Mouse (Mus musculus) small intestine, adult 2 months (tissue): ENCODE results near the gene Alkbh6. TPM values are rescaled to one million over a fixed set of nuclear protein-coding genes. Genes with fewer than 3 reads are reported as not detected.
A peak's percentile ranks its signal among the peaks of the same experiment; 100 is the strongest.

Experiments
- H3K27ac ChIP-seq: fragments of 200-500 bp; 2 replicates; pipeline ENCODE4 v1.5.1; 2012; ENCODE audit warnings: low read depth, low read length, control low read depth, inconsistent platforms; ENCODE audit not compliant: insufficient read depth
- H3K27me3 ChIP-seq: fragments of 200-500 bp; 2 replicates; pipeline ENCODE4 v1.6.1; 2012; ENCODE audit warnings: mild to moderate bottlenecking, moderate library complexity, low read length, inconsistent platforms; ENCODE audit not compliant: control insufficient read depth, insufficient read depth
- H3K36me3 ChIP-seq: fragments of 200-500 bp; 2 replicates; pipeline ENCODE4 v1.6.1; 2012; ENCODE audit warnings: mild to moderate bottlenecking, low read length, control low read depth, inconsistent platforms; ENCODE audit not compliant: control insufficient read depth, insufficient read depth
- H3K4me1 ChIP-seq: fragments of 200-500 bp; 2 replicates; pipeline ENCODE4 v1.6.1; 2012; ENCODE audit warnings: low read length, inconsistent platforms, mixed read lengths; ENCODE audit not compliant: control insufficient read depth, insufficient read depth, insufficient read length
- H3K4me3 ChIP-seq: fragments of 200-500 bp; 2 replicates; pipeline ENCODE4 v1.5.1; 2012; ENCODE audit warnings: low read depth, mild to moderate bottlenecking, control low read depth, inconsistent platforms, low read length, moderate library complexity
- CTCF ChIP-seq: fragments of 200-500 bp; IDR thresholded peaks from 2 replicates; pipeline ENCODE4 v1.5.1; 2012; ENCODE audit warnings: low read depth, mild to moderate bottlenecking, control low read depth, inconsistent platforms, low read length, moderate library complexity, mixed read lengths; ENCODE audit not compliant: insufficient replicate concordance, insufficient read length; ENCODE audit errors: extremely low read depth
- POLR2A ChIP-seq: fragments of 200-500 bp; IDR thresholded peaks from 2 replicates; pipeline ENCODE4 v1.6.1; 2012; ENCODE audit warnings: low read depth, mild to moderate bottlenecking, control low read depth, inconsistent platforms, low read length, moderate library complexity
- WGBS: fragments of 180-500 bp; shearing (Covaris S2); methylation state at CpG from one replicate; pipeline ENCODE4 v1.1.7; 2018; 5-methylcytosine and 5-hydroxymethylcytosine counted together
- polyA plus RNA-seq: library from polyadenylated mRNA; depleted of rRNA; stranded (reverse); fragments of >200 nt; gene quantifications from 2 replicates; pipeline ENCODE4 v1.2.3, GENCODE M21; 2012

The Alkbh6 gene
- polyA plus RNA-seq, 1 experiment, result 141 TPM

DNA sequence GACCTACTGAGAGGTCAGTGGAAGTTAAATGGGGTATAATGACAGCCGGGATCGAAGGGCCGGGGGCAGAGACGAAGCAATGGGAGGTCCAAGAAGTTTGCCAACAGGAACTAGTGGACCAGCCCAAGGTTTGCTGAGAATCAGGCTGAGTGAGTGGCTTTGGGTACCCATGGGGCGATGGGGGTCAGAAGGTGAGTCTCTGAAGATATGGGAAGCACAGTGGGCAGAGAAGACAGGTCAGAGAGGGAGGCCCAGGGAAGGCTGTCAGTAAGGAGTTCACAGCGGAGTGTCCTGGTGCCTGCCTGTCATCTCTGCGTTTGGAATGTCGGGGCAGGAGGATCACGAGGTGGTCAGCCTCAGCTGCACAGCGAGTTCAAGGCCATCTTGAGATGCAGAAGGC lies 19.9 kb downstream of the Alkbh6 start:
- Histone ChIP-seq H3K4me3 (no peak overlapping the region), H3K27me3 (no peaks in the 10 kb centered on the region), H3K36me3 (no peaks in the 10 kb centered on the region), H3K27ac (no peak overlapping the region), H3K4me1 (peaks cover 1% of the 10 kb centered on the region)
- WGBS, result 77% methylated on average over 10 of the region's 10 CpGs
- TF ChIP-seq POLR2A (no peak), CTCF (no peak)

DNA sequence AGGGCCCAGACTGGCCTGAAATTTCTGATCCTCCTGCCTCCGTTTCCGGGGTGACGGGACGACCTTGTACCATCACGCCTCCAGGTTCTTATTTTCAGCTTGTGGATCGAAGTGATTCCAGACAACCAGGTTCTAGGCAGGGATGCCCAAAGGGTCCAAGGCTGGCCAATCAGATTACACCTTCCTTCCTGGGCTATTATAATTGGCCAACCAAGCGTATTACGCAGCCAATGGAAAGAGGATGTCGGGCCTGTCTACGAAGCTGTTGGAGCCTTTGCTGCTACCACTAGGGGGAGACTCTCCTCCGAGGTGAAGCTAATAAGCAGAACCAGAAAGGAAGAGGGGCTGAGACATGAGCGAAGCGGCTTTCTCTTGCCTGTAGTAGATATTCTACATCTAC lies 23.4 kb downstream of the Alkbh6 start:
- WGBS, result 26% methylated on average over 13 of the region's 13 CpGs
- Histone ChIP-seq H3K36me3 (no peaks in the 10 kb centered on the region), H3K27me3 (no peaks in the 10 kb centered on the region), H3K27ac (no peak overlapping the region), H3K4me1 (peaks cover 6% of the 10 kb centered on the region), H3K4me3 (no peak overlapping the region)
- TF ChIP-seq CTCF (peak; percentile 80; the same call in 1 of the 2 replicates), POLR2A (no peak)

DNA sequence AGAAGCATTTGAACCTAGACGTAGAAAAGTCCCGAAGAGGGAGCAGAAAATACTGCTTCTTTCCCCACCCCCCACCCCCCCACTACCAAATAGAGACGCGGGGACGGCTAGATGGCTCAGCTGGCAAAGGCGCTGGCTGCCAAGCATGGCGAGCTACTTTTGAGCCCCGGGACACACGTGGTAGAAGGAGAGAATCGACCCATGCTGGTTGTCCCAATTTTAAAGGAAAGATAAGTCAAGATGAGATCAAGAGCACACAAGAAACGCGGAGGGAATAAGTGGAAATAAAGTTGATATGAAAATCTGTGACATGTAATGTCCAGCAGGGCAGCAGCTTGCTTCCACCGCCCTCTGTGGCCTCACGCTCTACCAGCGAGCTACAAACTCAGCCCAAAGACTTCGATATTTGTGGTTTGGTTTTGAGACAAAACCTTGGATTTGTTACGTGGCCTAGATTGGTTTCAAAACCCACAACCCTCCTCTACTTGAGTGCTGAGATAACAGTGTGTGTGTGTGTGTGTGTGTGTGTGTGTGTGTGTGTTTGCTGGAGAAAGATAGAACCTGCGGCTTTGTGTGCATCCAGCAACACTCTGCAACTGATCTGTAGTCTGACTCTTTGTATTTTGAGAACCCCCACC lies 24.2 kb downstream of the Alkbh6 start:
- Histone ChIP-seq H3K4me1 (peaks cover 6% of the 10 kb centered on the region), H3K4me3 (no peak overlapping the region), H3K36me3 (no peaks in the 10 kb centered on the region), H3K27me3 (no peaks in the 10 kb centered on the region), H3K27ac (no peak overlapping the region)
- 55% methylated on average over 18 of the region's 18 CpGs for WGBS
- TF ChIP-seq CTCF (no peak), POLR2A (no peak)

DNA sequence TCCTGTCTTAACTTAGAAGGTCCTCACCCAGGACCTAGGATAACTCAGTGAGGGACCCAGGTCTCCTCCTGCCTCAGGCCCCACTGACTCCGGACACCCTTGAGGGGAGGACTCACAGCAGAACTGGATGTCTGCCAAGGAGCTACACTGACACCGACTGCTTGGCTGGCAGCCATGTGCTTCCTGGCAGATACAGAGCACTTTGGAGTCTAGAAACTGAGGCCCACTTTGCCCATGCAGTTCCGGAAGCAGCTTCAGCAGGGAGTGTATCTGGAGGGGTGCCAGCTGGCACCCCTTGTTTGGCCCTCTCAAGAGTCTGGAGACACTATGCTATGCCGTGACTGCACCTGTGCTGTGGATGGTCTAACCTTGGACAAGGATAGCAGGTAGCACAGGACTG lies 24.9 kb downstream of the Alkbh6 start:
- H3K4me3 ChIP-seq, result no peak overlapping the region
- H3K4me1 ChIP-seq, result peaks cover 6% of the 10 kb centered on the region
- TF ChIP-seq CTCF (no peak), POLR2A (no peak)
- no peaks in the 10 kb centered on the region for H3K36me3 ChIP-seq
- no peaks in the 10 kb centered on the region for H3K27me3 ChIP-seq
- H3K27ac ChIP-seq, result no peak overlapping the region
- under 1% methylated on average over 4 of the region's 4 CpGs for WGBS

DNA sequence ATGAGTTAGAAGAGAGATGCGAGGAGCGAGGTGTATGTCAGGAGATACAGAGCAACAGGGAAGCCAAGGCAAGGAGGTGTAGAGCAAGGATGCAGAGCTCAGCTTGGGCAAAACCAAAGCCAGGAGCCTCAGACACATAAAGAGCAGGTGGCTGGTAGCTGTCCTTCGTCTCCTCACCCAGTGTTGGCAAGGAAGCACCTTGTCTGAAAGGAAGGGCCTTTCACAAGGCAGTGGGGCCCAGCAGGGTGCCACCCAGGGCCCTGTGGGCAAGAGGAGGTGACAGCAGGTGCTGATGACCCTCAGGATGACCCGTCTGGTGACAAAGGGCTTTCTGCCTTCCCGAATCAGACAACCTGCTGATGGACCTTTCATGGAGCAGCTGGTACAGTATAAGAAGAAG lies 26.0 kb downstream of the Alkbh6 start:
- H3K27ac ChIP-seq, result no peak overlapping the region

DNA sequence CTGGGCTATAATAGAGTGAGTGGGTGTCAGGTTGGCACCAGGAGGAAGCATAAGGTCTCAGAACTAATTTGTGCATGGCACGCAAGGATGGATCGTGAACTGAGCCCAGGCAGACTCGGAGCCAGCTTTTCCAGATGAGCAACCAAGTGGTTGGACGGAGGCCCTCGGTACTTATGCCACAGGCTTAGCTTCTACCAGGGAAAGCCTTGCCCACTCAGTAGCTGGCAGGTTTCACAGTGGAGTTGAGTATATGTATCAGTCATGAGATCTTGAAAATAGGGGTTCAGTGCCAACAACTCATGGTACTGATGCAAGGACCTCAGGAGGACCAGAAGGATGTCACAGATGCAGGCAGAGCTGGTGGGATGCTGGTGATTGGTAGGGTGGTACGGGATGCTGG lies 27.2 kb downstream of the Alkbh6 start:
- Histone ChIP-seq H3K27me3 (no peaks in the 10 kb centered on the region), H3K36me3 (no peaks in the 10 kb centered on the region), H3K4me1 (peaks cover 6% of the 10 kb centered on the region), H3K27ac (no peak overlapping the region), H3K4me3 (no peak overlapping the region)
- TF ChIP-seq CTCF (no peak), POLR2A (no peak)
- 82% methylated on average over 6 of the region's 6 CpGs for WGBS

More for the DNA sequence above, 26.0 kb downstream of the Alkbh6 start:
- Histone ChIP-seq H3K36me3 (no peaks in the 10 kb centered on the region), H3K27me3 (no peaks in the 10 kb centered on the region), H3K4me1 (peaks cover 6% of the 10 kb centered on the region), H3K4me3 (no peak overlapping the region)
- 74% methylated on average over 5 of the region's 5 CpGs for WGBS
- no peak for TF ChIP-seq POLR2A
- TF ChIP-seq CTCF, result no peak

DNA sequence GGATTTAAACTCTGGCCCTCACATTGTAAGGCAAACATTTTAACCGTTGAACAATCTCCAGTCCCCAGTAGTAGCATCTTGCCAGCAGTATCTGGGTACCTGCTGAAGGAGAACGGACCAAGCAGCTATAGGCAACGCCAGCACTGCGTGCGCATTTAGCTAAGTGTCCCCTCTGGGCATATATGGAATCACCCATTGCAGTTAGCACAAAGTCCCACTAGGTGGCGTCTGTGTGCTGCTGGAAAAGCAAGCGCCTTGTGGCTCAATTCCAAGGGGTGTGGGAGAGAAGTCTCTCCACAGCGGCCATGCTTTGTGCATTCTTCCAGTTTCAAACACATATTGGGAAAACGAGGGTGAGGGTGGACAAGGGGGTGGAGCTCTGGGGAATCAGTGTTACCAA lies 27.9 kb downstream of the Alkbh6 start:
- TF ChIP-seq CTCF (peak; percentile 91; the same call in 1 of the 2 replicates), POLR2A (no peak)
- no peaks in the 10 kb centered on the region for H3K36me3 ChIP-seq
- H3K4me1 ChIP-seq, result peaks cover 6% of the 10 kb centered on the region
- H3K27me3 ChIP-seq, result no peaks in the 10 kb centered on the region
- no peak overlapping the region for H3K4me3 ChIP-seq
- WGBS, result 1% methylated on average over 9 of the region's 9 CpGs
- H3K27ac ChIP-seq, result no peak overlapping the region
